Mouse (Mus musculus) frontal cortex, postnatal 14 days (tissue): ENCODE measurements around the gene Apbb2.
A peak's percentile ranks its signal among the peaks of the same experiment; 100 is the strongest.

Experiments
- DNase-seq, 2 experiments: peaks; one replicate each; pipeline ENCODE4 v3.0.0; 2022; ENCODE audit warnings: low spot score in 2 of 2

Apbb2 gene

GRCm38 (mm10) chr5:66382111-66382510 lies 236.5 kb downstream of the Apbb2 start:
- no peak for DNase-seq

- DNase-seq: no peak
Measured at GRCm38 (mm10) chr5:66378968-66379367, 239.6 kb downstream of the Apbb2 start.

- DNase-seq: no peak
Measured at GRCm38 (mm10) chr5:66376589-66377270, 241.9 kb downstream of the Apbb2 start.

GRCm38 (mm10) chr5:66374413-66374812 lies 244.2 kb downstream of the Apbb2 start:
- no peak for DNase-seq

GRCm38 (mm10) chr5:66373515-66374164 lies 244.9 kb downstream of the Apbb2 start:
- no peak for DNase-seq

- no peak for DNase-seq
Measured at GRCm38 (mm10) chr5:66371131-66371530, 247.5 kb downstream of the Apbb2 start.

- DNase-seq: peak in 1 of 2 experiments; percentile 28
Measured at GRCm38 (mm10) chr5:66368966-66369365, 249.6 kb downstream of the Apbb2 start.

GRCm38 (mm10) chr5:66367641-66368040 lies 250.9 kb downstream of the Apbb2 start:
- no peak for DNase-seq

GRCm38 (mm10) chr5:66363274-66364261 lies 255.0 kb downstream of the Apbb2 start:
- DNase-seq: no peak

GRCm38 (mm10) chr5:66360739-66361138 lies 257.8 kb downstream of the Apbb2 start:
- DNase-seq: no peak

- no peak for DNase-seq
Measured at GRCm38 (mm10) chr5:66359742-66360423, 258.7 kb downstream of the Apbb2 start.

- no peak for DNase-seq
Measured at GRCm38 (mm10) chr5:66355147-66355546, 263.4 kb downstream of the Apbb2 start.

- no peak for DNase-seq
Measured at GRCm38 (mm10) chr5:66353876-66354275, 264.7 kb downstream of the Apbb2 start.

- no peak for DNase-seq
Measured at GRCm38 (mm10) chr5:66351836-66352390, 266.7 kb downstream of the Apbb2 start.

- DNase-seq: no peak
Measured at GRCm38 (mm10) chr5:66351064-66351463, 267.5 kb downstream of the Apbb2 start.

GRCm38 (mm10) chr5:66350611-66351010 lies 268.0 kb downstream of the Apbb2 start:
- no peak for DNase-seq

- DNase-seq: no peak
Measured at GRCm38 (mm10) chr5:66348421-66348820, 270.2 kb downstream of the Apbb2 start.

- DNase-seq: no peak
Measured at GRCm38 (mm10) chr5:66346756-66347155, 271.8 kb downstream of the Apbb2 start.

GRCm38 (mm10) chr5:66345140-66345539 lies 273.4 kb downstream of the Apbb2 start:
- DNase-seq: no peak

GRCm38 (mm10) chr5:66344182-66344581 lies 274.4 kb downstream of the Apbb2 start:
- no peak for DNase-seq

- no peak for DNase-seq
Measured at GRCm38 (mm10) chr5:66342285-66342684, 276.3 kb downstream of the Apbb2 start.
